Mouse (Mus musculus) spleen, postnatal 14 days (tissue): ENCODE measurements at regions not wholly inside any gene's neighbourhood (a gene's known extent, or its start where the extent isn't known, plus 50 kb on each side); places are given as distances from the start of the nearest gene placed in this dataset.

Source experiments
- DNase-seq, 2 experiments: peaks; one replicate each; pipeline ENCODE4 v3.0.0; 2021 to 2022; ENCODE audit warnings: low spot score in 2 of 2

DNA sequence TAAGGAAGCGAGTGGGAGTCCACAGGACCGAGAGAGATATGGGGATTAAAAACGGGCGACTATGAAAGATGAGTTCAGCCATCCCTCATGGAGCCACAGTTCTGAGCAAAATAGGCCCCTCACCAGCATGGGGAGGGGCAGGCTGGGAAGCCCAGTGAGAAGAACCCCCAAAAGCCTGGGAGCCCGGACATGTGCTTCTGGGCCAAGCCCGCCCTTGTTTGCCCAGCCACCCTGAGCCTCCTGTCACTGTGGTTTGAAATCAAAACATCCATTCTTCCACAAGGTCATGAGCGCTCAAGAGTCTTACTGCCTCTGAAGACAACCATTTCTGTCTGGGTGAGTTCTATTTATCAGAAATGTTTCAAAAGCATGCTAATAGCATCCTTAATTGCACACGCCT is 105.0 kb upstream of the Bcl6 start:
- DNase-seq, result no peak

DNA sequence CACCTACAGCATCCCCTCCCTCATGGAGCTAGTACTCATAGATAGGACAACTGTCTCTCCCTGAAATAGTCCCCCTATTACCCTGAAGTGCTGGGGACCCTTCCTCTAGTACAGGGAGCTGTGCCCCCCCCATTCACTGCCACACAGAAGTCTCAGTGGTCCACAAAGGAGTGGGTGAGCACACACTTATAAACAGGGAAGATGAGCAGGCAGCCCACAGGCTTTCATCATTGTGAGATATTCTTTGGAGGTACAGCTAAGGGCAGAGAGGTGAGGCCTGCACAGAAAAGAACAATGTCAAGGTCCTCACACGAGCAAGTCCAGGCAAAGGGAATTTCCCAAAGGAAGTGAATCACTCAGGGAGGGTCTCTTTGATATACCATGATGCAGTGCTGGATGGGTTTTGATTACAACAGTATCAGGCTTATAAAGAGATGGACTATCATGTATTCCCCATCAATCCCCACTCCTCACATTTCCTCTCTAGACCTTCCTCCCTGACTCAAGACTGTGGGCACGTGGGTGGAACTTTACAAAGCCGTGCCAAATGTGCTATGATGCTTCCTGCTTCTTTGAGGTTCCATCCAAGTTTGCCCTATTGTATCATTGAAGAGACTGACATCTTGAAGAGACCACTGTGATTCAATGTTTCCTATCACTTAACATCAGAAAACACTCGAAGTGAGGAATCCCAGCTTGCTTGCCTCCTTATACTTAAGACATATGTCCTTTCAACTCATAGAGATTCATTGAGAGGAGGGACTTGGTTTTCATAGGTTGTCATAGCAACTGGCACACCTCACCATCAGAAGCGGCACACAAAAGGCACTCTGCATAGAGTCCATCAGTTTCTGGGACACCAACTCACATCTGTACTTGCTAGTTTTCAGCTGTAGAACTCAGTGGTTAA is 104.2 kb upstream of the Bcl6 start:
- DNase-seq, result no peak

GRCm38 (mm10) chr16:24092136-24092535 is 103.5 kb upstream of the Bcl6 start:
- no peak for DNase-seq

- DNase-seq, result no peak
Measured at GRCm38 (mm10) chr16:24090981-24091380, 102.3 kb upstream of the Bcl6 start.

DNA sequence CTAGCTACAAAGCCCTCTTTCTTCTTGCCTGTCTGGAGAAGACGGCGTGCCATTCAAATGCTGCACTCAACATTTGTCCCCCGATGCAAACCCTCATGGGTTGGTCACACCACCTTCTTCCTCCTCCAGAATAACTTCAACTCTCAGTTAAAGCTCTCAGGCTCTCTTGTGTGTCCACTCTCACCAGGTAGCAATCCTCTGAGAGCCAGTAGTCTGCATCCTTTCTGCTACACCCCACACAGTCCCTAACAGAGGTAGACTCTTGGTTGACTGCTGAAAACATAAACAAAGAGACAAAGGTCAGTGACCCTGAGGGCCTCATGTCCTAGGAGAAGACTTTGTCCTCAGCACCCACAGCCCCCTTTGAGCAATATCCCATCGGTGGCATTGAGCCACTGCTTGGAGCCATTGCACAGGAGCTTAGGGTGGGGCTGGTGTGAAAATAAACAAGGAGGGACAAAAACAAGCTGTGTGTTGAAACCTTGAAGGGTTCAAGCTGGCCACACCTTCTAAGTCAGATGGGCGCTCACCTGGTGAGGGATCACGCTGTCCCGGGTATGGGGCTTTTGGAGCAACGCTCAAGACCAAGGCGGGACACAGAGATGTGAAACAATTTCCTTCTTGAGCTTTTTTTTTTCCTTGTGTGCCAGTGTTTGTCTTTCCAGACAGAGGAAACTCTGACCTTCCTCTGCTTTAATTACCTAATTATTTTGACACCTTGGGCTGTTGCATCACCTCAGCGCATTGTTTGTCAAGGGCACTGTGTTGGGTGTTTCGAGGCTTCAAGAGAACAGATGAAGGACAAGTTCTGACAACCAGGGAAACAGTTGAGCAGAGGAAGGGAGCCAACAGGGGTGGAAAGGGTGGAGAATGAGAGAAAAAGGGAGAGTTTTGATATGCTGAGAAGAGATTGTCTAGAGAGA is 101.4 kb upstream of the Bcl6 start:
- no peak for DNase-seq

DNA sequence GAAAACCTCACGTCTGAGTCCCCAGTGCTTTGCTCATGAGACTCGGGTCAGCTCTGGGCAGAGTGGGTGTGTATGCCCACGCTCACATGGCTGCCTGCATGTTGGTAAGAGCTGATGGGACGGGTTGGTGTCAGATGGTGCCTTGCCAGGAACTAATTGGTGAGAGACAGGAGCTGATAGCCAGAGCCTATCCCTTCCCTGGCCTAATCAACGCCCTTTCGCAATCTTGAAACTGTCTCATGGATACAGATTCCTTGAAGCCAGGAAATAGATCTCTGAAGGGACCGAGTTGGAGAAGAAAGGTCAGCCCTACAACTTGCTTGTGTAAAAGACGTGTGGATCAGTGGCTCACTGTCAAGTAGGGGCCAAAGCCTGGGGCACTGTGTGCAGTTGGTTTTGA is 95.3 kb upstream of the Bcl6 start:
- DNase-seq, result no peak

- DNase-seq, result no peak
Measured at GRCm38 (mm10) chr16:24080471-24080870, 91.8 kb upstream of the Bcl6 start.

DNA sequence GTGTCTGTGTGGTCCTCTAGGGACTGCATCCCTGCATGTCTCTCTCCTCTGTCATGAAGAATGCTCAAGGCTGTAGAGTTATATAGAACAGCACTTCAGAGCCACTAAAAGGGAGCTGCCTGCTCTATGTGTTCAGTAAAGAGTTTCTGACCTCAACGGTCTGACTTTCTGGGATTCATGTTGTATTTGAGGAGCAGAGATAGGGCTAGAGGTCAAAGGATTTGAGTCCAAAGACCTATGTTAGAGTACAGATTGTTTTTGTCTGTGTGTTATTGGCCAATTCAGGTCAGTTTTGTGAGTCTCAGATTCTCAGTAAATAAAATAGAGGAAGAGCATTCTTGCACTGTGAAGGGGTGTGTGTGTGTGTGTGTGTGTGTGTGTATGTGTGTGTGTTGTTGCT is 90.0 kb upstream of the Bcl6 start:
- DNase-seq, result no peak

- no peak for DNase-seq
Measured at GRCm38 (mm10) chr16:24077428-24077827, 88.8 kb upstream of the Bcl6 start.

- DNase-seq, result no peak
Measured at GRCm38 (mm10) chr16:24076799-24077136, 88.1 kb upstream of the Bcl6 start.

DNA sequence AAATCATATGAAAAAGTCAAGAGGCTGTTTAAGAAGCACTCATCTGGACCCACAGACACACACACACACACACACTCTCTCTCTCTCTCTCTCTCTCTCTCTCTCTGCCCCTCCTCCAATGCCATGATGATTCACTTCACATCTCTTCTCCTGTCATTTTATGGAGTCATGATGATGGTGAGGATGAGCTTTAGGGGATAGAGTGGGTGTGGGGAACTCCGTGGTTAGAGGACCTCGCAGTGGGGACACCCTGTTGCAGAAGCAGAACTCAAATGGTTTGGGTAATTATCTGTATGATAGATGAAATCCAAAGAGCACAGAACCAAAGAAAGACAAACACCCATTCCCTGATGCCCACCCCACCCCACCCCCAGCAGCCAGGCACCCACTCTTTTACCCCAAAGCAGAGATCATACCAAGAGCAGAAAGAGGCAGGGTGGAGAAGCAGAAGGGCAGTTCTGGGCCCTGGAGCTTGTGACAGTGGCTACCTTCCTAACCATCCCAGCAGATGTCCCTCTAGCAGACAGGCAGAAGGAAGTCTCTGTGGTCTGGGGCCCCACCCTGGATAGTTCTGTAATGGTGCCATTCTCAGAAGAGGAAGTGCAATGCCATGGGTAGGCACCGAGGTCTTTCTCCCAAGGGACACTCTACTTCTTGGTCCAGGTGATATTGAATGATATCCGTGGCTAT is 87.6 kb upstream of the Bcl6 start:
- peak in 1 of 2 experiments; percentile 21 for DNase-seq

GRCm38 (mm10) chr16:24073613-24074244 is 85.1 kb upstream of the Bcl6 start:
- no peak for DNase-seq

DNA sequence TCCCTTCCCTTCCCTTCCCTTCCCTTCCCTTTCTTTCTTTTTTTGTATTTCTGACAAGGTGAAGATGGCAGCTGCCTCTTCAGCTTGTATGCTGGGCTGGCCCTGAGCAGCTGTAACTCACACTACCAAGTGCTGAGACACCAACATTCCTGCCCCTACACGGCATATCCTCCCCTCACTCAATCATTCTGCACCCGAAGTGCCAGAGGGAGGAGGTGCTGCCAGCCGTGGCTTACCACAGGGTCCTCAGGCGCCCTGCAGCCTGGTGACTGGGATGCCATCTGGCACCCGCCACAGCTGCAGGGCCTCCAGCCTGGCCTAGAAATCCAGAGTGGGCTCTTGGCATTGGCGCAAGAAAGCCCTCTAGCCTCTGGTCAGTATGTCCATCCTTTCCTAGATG is 84.4 kb upstream of the Bcl6 start:
- DNase-seq, result no peak

DNA sequence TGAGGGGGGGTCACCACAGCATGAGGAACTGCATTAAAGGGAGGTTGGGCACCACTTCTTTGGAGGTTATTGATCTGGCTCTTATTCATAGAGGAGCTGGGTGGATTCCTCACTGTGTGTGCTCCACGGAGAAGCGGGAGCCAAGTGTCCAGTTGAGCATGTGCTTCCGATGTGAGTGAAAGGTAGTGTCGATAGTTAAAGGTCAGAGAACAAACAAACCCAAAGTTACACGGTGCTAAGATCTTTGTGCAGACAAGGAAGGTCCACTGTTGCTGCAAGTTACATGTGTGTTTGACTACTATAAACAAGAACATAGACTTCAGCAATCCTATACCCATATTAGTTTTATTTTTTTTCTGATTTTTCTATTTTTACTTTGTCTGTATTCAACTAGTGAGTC is 80.8 kb upstream of the Bcl6 start:
- DNase-seq, result no peak

DNA sequence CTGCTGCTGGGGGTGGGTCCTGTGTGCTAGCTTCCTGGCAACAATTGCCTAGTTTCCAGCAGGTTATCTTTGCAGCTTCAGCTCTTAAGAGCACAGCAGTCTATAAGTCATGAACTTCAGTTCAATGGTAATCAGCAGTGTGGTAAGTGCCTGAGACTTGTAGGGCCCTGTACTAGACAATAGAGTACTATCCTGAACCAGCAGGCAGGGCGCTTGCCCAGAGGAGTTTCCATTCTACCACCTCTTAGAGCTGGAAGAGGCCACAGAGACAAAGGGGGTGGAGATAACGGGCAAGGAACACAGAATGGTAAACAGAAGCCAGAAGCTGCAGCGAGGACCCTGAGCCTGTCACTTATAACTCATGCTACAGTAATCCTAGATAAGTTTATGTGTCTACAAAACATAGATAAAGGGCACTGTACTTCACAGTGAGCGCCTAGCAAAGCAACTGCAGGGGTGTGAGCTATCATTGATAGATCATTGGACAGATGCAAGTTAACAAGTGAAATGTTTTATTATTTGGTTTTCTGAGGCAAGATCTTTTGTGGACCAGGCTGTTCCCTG is 79.7 kb upstream of the Bcl6 start:
- DNase-seq, result no peak

DNA sequence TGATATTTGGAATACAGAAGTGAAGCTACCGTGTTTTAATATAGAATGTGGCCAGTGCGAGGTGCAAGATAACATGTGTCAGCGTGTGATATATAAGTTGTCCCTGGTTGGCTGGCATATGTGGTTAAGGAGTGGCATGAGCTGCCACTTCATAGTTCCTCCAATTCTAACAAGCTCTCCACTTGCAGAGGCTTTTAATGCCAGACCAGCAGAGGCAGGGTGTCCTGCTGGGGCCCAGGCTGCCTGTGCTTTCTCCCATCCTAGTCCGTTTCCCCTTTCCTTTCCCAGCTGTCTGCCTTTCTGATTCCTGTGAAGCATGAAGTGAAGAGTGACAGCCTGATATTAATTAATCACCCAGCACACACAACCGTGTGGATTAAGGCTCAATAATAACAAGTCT is 73.7 kb upstream of the Bcl6 start:
- DNase-seq, result no peak

DNA sequence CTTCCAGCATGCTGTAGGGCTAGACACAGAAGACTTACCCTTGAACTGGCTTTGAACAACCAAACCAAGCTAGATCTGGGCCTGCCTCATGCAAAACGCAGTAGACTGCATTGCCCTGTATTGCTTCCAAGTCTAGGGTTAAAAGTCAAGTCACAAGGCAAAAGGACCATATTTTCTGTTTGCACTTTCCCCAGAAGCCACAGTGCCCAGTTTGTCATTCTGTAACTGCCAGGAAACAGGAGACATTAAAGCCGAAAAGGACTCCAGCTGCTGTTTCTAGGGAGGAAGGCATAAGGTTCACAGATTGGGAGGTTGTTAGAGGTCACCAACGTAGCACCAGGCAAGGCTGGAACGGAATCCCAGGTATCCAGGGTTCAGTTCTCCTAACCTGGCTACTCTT is 72.8 kb upstream of the Bcl6 start:
- no peak for DNase-seq

GRCm38 (mm10) chr16:24059090-24059600 is 70.5 kb upstream of the Bcl6 start:
- DNase-seq, result no peak

GRCm38 (mm10) chr16:24056885-24057531 is 68.4 kb upstream of the Bcl6 start:
- DNase-seq, result no peak

DNA sequence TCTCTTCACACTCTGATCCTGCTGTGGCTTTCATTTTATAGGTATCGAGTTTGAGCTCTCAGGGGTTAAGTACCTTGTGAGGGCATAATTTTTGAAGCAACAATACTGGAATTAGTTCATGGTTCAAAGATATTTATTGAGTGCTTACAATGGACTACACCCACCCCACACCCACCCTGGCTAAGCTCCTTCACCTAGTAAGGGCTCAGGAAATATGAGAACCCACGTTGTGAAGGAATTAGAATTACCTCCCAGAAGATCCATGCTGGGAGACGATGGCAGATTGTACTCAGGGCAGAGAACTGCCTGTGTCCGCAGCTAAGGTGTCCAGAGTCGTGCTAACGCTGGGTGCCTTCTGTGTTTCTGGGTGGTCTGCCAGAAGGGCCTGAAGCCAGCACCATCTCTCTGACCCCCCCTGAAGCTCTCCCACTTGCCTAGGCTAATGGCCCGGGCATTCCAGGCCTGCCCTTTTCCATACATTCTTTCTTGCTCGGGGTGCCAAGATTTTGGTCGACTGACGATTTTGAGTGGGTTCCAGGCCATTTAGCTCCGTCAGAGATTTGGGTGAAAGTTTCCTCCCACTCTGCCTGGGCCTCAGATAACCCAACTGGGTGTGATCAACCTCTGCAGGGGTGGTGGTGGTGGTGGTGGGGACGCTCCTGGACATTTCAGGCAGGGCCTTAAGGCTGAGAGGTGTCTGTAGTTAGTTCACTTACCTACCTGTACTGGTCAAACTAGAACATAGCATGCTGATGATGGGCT is 67.7 kb upstream of the Bcl6 start:
- no peak for DNase-seq
